Mouse (Mus musculus) cerebellum, postnatal 4 days (tissue): Measurements from ENCODE around the gene Rbbp5.
"Not testable (repeated sequence)": the region's sequence is repeated elsewhere in the genome, so short reads cannot be mapped to it uniquely, and the experiment has no call there.

Source experiments
- DNase-seq, 2 experiments: peaks; one replicate each; pipeline ENCODE4 v3.0.0; 2022; ENCODE audit warnings: low spot score in 2 of 2, mixed read lengths in 1 of 2

The Rbbp5 gene

DNA sequence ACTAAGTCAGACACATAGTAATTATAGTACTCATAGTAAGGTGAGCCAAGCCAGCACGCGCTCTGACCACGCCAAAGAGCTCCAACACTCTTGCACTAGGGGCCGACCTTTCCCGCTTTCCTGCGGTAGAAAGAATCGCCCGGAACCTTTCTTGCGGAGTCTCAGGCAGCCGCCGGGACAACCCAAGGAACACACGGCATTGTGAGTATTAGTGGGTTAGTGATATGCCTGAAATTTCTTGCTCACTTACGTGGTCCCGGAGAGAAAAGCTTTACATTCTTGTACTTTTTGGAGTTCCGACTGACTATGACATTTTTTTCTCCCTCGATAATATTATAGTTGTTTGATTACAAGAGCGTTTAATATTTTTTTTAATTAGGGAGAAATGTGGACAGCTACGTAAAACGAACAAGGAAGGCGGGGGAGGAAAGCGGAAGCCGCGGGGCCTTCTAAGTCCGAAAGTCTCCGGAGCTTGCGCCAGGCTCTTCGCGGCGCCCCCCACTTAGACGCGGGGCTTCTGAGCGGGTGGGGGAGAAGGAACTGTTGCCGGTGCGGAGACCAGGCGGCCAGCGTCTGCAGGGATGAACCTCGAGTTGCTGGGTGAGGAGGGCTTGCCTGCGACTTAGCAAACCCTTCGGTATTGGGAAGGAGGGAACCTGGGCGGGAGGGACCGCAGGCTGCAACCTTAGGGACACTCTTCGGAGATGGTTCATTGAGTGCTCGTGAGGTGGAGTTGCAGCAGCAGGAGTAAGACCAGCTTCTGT, at the start of gene Rbbp5:
Rbbp5 (plus strand) TSS at position 438 of the 764 bp plus-strand sequence.
- peak; percentile 82 to 89 for DNase-seq

GRCm38 (mm10) chr1:132430818-132431217, 46.3 kb upstream of the Rbbp5 start:
- DNase-seq, result peak in 1 of 2 experiments; percentile 60

DNA sequence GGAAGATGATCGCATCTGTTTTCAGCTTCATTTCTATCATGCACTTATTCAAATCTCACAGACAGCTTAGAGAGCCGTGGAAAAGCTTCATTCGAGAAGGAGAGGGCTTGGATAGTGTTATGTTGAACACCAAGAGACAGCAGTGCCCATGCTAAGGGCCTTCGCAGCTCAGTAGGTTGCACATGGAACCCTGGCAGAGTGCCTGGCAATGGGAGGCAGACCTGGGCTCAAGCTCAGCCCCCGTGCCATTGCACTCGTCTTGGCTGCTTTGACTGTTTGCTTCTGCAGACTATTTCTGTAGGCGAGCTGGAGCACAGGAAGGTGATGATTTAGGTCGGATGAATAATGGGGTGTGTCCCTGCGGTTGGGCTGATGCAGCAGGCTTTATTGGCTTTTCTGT, 45.4 kb upstream of the Rbbp5 start:
- peak; percentile 31 to 72 for DNase-seq

DNA sequence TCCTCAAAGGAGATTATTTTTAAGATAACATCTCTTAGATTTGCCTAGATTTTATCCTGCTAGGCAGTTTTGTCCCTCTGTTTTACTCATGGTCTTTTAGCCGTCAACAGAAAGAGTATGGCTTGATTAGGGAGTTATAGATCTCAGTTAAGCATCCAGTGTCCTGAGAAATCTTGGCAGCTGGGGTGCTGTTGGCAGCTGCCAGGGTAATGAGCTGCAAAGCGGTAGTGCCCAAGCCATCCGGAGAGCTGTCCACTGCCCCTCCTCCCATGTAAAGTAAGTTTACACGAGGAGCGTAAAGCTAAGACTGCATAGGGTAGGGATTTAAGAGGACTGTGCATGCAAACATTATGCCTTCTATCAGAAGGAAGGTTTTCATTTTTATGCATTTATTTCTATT, 43.8 kb upstream of the Rbbp5 start:
- peak in 1 of 2 experiments; percentile 37 for DNase-seq

GRCm38 (mm10) chr1:132434032-132434431, 43.1 kb upstream of the Rbbp5 start:
- DNase-seq, result peak in 1 of 2 experiments; percentile 21

DNA sequence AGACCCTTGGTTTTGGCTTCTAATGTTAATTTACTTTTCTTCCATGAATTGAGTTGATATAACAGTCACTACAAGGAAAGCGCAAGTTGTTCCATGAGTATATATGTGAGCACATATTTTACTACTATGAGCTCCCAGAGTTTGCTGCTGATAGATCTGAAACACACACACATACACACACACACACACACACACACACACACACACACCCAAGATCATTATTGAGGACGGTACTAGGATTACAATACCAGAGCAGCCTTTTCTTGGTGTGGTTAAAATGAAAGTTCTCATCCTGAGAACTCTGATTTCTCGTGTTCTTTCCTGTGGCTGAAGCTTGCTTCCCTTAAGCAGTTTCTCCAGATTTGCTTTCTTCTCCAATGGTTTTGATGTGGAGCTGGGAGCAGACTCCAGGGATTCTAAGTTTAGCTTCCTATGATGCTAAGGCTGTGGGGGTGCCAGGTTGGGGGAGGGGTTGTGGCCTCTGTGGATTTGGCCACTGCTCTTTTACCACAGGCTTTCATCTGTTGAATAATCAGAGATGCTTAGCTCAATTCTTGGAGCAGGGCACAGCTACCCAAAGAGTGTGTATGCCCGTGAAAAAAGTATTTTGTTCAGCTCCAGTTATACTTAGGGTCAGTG, 40.7 kb upstream of the Rbbp5 start:
- DNase-seq, result no peak

DNA sequence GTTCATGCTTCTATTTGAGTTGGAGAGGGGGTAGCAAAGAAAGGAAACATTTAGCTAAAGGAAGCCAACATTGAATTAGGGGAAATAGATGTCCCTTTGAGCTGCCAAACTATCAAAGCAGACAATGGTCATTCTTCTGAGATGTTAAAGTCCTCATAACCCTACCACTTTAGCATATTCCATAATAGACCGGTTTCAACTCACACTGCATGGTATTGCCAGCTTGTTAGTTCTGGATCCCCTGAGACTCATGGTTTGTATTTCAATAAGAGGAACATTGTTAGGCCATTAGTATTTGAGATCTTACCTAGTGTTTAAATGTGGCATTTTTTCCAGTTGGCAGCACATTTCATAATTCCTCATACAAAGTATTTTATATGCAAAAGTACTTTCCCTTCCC, 40.2 kb upstream of the Rbbp5 start:
- DNase-seq, result no peak

- no peak for DNase-seq
Measured at GRCm38 (mm10) chr1:132437389-132437788, 39.8 kb upstream of the Rbbp5 start.

DNA sequence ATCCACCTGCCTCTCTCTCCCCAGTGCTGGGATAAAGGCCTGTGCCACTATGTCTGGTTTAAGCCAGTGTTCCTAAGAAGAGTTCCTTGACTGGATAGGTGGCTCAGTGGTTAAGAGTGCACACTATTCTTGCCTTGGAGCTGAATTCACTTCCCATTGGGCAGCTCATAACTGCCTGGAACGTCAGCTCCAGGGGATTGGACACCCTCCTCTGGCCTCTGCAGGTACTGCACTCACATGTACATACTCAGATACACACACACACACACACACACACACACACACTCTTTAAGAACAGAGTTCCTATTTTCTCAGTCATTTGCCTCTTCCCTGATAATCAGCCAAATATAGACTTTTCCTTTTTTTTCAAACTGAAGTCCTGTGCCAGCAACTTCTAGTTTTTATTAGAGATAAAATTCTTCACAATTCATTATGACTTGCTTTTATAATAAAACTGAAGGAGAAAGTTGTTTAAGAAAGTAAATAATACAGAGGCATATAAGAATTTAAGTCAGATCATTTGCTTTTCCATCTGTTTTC, 36.2 kb upstream of the Rbbp5 start:
- DNase-seq, result no peak

DNA sequence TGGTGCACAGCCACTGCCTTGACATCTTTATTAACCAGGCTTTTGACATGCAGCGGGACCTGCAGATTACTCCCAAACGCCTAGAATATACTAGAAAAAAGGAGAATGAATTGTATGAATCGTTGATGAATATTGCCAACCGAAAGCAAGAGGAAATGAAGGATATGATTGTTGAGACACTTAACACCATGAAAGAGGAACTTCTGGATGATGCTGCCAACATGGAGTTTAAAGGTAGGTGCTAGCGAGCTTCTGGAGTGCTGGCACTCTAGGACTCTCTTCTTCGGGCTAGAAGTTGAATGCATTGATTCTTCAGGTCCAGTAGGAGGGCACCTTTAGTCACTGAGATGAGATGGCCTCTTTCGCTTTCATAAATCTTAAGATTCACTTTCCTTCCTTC, 27.4 kb upstream of the Rbbp5 start:
- DNase-seq, result no peak

GRCm38 (mm10) chr1:132464651-132465050, 12.5 kb upstream of the Rbbp5 start:
- DNase-seq, result no peak

DNA sequence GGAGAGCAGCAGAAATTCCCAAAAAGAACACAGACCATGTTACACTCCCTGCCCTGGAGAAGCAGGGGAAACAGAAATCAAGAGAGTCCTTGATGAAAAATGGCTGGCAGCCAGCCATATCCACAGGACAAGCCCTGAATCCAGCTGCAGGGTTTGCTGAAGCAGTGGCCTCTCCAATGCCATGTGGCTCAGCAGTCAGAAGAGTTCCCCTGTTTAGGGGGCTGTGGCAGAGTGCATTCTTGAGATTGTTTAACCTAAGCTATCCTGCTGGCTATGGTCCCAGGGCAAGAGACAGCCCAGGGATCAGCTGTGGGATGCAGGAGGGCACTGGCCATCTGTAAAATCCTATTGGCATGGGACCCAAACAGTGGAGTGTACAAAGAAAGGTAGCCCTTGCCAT, 8.2 kb upstream of the Rbbp5 start:
- DNase-seq, result no peak

GRCm38 (mm10) chr1:132469519-132469918, 7.6 kb upstream of the Rbbp5 start:
- DNase-seq, result no peak

GRCm38 (mm10) chr1:132470031-132470430, 7.1 kb upstream of the Rbbp5 start:
- DNase-seq, result not testable (repeated sequence)

- no peak for DNase-seq
Measured at GRCm38 (mm10) chr1:132471032-132471431, 6.1 kb upstream of the Rbbp5 start.

DNA sequence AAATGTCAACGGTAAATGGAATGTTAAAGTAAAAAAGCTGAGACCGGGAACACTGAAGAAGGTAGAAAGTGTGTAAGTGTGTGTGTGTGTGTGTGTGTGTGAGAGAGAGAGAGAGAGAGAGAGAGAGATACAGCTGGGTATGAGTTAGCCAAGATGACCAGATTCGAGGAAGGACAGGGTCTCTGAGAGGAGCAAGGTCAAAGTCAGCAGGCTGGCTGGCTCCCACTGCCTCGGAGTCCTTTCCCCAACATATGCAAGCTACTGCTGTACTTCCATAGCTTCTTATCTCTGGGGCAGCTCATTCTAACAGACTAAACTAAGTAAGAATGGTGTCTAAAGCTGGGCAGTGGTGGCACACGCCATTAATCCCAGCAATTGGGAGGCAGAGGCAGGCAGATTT, 5.7 kb upstream of the Rbbp5 start:
- no peak for DNase-seq

DNA sequence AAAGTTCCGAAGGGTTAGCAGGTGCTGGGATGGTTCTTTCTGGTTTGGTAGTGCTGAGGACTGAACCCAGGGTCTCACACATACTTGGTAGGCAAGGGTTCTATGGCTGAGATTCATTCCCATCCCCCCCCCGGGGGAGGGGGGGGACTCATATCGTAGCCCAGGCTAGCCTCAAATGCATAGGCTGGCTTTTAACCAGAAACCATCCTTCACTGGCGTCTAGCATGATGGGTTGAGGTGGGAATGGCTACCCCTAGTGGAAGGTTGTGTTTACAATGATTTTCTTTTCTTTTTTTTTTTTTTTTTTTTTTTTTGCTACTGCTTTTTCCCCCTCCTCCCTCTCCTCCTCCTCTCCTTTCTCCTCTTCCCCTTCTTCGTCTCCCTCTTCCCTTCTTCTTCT, 4.6 kb upstream of the Rbbp5 start:
- no peak for DNase-seq

GRCm38 (mm10) chr1:132474496-132474895, 2.7 kb upstream of the Rbbp5 start:
- no peak for DNase-seq

- peak in 1 of 2 experiments; percentile 4 for DNase-seq
Measured at GRCm38 (mm10) chr1:132476575-132476927, 614 bp upstream of the Rbbp5 start.

- DNase-seq, result no peak
Measured at GRCm38 (mm10) chr1:132479438-132479837, 2.3 kb downstream of the Rbbp5 start.

DNA sequence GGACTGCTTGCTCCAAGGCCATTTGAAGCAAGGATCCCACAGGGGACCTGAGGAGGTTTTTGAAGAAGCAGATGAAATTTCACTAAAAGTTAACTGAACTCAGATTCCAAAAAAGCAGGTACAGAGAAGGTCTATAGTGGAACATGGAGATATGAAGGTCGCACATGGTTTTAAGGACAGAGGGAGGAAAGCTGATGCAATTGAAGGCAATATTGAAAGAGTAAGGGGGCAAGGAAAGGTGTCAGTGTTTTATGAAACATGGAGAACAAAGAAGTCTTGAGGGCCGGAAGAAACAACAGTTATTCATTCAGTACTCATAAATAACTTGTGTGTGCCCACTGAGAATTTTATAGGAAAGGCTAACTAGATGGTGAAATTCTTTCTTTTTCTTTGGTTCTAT, 4.5 kb downstream of the Rbbp5 start:
- DNase-seq, result no peak

- no peak for DNase-seq
Measured at GRCm38 (mm10) chr1:132483234-132483633, 6.1 kb downstream of the Rbbp5 start.

DNA sequence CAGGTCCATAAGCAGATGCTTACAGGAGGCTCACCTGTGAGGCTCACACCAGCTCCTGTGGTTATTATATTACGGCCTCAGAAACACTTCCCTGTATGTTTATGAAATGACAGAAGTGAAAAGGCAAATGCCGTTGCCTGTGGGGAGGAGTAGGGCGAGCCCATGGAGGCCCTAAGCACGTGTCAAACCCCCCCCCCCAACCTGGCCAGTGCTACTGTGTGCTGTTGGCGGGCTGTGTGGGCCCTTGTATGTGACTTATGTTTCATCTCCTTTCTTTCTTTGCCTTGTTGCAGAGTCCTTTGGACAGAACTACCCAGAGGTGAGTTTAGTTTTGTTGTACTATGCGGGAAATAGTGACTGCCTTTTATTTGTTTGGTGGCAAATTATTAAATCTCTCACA, 6.6 kb downstream of the Rbbp5 start:
- DNase-seq, result no peak
